Mouse (Mus musculus) thymus, postnatal 14 days (tissue): Measurements from ENCODE around the gene a.
"Not testable (repeated sequence)": the region's sequence is repeated elsewhere in the genome, so short reads cannot be mapped to it uniquely, and the experiment has no call there.

Experiments used
- DNase-seq: peaks from one replicate; pipeline ENCODE4 v3.0.0; 2021

a gene

GRCm38 (mm10) chr2:155012991-155013390 lies 221.8 kb downstream of the a start:
- no peak for DNase-seq

GRCm38 (mm10) chr2:155016751-155017150 lies 225.5 kb downstream of the a start:
- not testable (repeated sequence) for DNase-seq

- not testable (repeated sequence) for DNase-seq
Measured at GRCm38 (mm10) chr2:155018251-155018755, 227.1 kb downstream of the a start, which contains the start of gene Gm14226. Gene Gm14226, plus strand, starts transcription at chr2:155018266.

- peak; percentile 76 for DNase-seq
Measured at GRCm38 (mm10) chr2:155018762-155019641, 227.8 kb downstream of the a start.

- DNase-seq = peak; percentile 81
Measured at GRCm38 (mm10) chr2:155019673-155020072, 228.5 kb downstream of the a start.

GRCm38 (mm10) chr2:155020247-155020826 lies 229.1 kb downstream of the a start:
- not testable (repeated sequence) for DNase-seq

- no peak for DNase-seq
Measured at GRCm38 (mm10) chr2:155030831-155031230, 239.6 kb downstream of the a start.

GRCm38 (mm10) chr2:155032938-155033710 lies 241.9 kb downstream of the a start:
- no peak for DNase-seq

- no peak for DNase-seq
Measured at GRCm38 (mm10) chr2:155039956-155040355, 248.8 kb downstream of the a start.

- no peak for DNase-seq
Measured at GRCm38 (mm10) chr2:155044542-155044941, 253.3 kb downstream of the a start.

GRCm38 (mm10) chr2:155045075-155045474 lies 253.9 kb downstream of the a start:
- DNase-seq = no peak

GRCm38 (mm10) chr2:155046803-155047202 lies 255.6 kb downstream of the a start:
- DNase-seq = no peak

GRCm38 (mm10) chr2:155047452-155048178 lies 256.4 kb downstream of the a start:
- peak; percentile 55 for DNase-seq

GRCm38 (mm10) chr2:155050108-155050503 lies 258.9 kb downstream of the a start:
- no peak for DNase-seq

GRCm38 (mm10) chr2:155050504-155051236 lies 259.5 kb downstream of the a start:
- peak; percentile 99 for DNase-seq

GRCm38 (mm10) chr2:155051622-155052351 lies 260.6 kb downstream of the a start:
- no peak for DNase-seq

GRCm38 (mm10) chr2:155052681-155053080 lies 261.5 kb downstream of the a start:
- no peak for DNase-seq

GRCm38 (mm10) chr2:155053512-155053911 lies 262.3 kb downstream of the a start:
- not testable (repeated sequence) for DNase-seq

GRCm38 (mm10) chr2:155054672-155055071 lies 263.5 kb downstream of the a start:
- DNase-seq = no peak

- DNase-seq = no peak
Measured at GRCm38 (mm10) chr2:155056076-155056578, 264.9 kb downstream of the a start.

GRCm38 (mm10) chr2:155057361-155057760 lies 266.2 kb downstream of the a start:
- DNase-seq = no peak
